Mouse (Mus musculus) neural tube, embryonic 10.5 days (tissue): ENCODE results near the gene Hoxb6.
A peak's percentile ranks its signal among the peaks of the same experiment; 100 is the strongest.

Experiments used
- DNase-seq: peaks from one replicate; pipeline ENCODE4 v3.0.0-alpha.2; 2017; ENCODE audit warnings: low spot score; ENCODE audit errors: extremely low spot score

Hoxb6 gene

DNA sequence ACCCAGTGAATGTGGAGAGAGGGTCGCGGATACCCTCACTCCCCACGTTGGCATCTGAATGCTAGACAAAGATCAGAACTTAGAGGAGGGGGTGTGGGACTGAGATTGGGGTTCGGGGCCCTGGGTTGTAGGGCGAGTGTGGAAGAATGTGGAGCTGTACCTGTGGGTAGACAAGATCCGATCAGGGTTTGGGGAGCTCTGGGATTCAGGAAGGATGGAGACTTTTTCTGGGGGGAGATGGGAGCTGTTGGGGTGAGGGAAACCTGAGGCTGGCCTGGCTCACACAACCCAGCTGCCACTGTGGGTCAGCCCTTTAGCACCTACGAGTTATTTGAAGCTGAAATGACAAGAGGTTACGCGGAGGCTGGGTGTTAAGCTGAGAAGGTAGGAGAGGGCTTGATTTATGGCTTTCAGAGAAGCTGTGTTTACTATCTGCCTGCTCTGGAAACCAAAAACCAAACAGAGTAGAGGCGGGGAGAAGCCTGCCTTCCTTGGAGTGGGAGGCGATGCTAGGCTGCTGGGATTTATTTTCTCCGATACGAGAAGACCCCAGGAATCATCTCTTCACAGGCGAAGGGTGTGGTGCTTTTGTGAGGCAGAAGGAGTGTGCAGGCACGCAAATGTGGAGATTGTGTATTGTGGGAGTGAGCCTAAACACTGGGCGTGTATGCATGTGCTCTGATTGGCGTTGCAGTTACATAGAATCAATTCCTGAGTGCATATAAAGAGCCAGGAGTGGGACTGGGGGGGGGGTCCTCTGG lies 41.1 kb downstream of the Hoxb6 start:
- no peak for DNase-seq

DNA sequence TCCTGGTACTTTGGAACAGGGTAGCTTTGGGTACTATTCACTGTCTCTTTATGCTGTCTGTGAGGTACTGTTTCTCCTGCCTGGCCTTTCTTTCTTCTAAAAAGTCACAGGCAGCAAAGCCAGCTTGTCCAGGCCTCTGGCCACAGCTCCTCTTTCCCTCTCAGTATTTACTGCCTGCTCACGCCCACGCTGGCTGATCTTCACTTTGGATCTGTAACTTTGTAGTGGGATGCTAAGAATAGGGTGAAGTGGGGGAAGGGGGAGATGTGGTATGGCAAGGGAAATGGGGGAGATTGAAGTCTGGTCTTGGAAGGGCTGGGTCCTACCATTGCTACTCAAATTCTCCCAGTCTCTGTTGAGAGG lies 41.7 kb downstream of the Hoxb6 start:
- no peak for DNase-seq

DNA sequence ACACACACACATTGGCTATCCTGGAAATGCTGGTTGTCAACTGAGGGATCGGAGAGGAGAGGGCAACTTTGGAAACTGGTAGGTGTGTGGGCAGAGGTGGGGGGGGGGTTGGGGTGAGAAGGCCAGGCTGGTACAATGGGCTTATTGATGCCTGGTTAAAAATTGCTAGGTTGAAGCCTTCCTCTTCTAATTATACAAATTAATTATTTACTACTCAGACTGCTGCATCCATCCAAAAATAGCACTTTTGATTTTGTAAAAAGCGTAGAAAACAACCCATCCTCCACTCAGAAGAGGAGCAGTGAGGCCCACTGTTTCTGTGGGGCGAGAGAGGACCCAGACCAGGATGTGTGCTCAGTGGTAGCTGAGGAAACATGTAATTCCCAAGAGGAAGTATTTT lies 42.7 kb downstream of the Hoxb6 start:
- no peak for DNase-seq

DNA sequence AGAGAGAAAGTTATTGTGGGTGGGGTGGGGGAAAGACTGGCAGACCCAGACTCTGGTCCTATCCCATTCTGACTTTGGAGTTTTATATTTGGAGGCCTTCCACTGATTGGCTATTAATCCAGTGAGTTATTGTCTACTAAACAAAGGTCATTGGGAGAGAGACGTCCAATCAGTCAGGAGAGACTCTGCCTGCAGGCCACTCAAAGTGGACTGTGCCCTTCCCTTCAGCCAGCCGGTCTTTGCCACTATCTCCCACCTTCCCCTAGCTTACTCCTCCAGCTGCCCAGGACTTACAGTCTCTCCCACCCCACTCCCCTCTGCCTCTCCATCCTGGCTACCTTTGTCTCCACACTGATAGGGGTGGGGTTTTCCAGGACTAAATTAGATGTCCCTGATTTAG lies 44.3 kb downstream of the Hoxb6 start:
- DNase-seq: peak; percentile 47

DNA sequence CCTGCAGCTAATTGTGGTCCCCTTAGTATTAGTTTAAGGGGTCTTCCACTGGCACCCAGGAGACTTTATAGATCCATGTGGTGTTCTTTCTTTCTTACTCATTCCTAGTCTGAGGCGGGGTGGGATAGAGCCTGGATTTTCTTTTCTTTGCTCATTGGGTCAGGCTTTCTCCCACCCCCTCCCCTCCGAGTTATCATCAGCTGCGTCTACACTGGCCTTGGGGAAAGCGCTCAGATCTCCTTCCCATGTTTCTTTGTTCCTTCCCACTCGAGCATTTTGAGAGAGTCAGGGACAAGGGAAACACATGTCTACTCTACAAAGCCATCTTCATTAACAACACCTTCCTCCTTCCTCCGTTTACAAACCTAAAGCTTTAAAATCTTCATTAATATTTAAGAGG lies 44.8 kb downstream of the Hoxb6 start:
- DNase-seq: no peak

DNA sequence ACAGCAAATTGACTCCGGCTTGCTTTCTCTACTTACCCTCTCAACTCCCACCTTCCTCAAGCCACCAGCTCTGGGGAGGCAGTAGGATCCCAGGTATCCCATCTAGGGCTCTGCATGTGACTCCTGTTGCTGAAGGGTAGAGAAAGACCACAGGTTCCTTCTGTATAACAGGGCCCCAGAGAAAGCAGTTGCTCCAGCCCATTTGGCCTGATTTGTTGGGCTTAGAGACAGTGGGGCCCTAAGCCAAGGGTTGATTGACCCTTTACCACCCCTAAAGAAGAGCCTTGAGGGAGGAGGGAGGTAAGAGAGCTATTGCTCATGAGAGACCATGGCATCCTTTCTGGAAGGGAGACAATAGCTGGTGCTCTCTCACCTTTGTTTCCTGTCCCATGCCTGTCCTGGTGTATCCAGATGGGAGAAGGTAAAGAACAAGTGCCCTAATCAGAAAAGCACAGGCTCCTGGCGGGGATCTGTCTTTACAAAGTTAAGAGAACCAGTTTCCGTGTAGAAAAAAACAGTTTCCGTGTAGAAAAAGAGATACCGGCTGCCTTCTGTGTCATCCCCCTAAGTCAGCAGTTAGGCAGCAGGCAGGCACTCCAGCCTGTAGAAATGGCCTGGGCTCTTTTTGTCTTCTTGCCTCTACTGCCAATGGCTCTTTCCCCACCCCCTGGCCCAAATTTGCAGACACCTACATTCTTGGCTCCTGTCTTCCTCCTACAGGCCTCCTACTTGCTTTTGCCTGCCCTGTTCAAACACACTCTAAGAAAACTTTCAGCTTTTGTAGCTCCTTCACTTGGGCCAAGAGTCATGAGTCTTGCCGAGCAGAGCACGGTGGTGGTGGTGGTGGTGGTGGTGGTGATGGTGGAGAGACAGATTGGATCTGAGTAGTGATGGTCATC lies 46.9 kb downstream of the Hoxb6 start:
- DNase-seq: peak; percentile 61

DNA sequence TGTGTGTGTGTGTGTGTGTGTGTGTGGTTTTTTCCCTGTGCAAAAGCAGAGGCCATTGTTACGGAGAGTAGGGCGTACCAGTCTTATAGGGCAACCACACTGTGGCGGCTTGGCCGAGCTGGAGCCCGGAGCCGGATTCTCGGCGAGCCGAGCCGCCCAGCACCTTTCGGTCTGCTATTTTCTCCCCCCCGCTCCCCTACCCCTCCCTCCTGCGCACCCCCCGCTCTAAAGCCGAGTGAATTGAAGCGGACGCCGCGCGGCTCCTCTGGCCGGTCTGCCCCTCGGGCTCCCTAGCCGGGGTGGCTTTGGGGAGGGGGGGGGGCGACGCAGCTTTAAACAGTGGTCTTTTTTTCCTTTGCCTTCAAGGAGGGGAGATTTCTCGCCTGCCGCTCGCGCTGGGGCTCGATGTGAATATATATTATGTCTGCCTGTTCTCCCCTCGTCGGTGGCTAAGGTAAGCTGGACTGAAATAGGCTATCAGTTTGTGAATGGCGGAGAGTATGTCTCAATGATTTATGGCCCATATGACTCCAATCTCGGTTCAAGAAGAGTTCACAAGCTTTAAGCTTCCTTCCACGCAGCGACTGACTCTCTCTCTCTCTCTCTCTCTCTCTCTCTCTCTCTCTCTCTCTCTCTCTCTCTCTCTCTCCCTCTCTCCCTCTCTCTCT lies 48.6 kb downstream of the Hoxb6 start:
- peak; percentile 85 for DNase-seq

DNA sequence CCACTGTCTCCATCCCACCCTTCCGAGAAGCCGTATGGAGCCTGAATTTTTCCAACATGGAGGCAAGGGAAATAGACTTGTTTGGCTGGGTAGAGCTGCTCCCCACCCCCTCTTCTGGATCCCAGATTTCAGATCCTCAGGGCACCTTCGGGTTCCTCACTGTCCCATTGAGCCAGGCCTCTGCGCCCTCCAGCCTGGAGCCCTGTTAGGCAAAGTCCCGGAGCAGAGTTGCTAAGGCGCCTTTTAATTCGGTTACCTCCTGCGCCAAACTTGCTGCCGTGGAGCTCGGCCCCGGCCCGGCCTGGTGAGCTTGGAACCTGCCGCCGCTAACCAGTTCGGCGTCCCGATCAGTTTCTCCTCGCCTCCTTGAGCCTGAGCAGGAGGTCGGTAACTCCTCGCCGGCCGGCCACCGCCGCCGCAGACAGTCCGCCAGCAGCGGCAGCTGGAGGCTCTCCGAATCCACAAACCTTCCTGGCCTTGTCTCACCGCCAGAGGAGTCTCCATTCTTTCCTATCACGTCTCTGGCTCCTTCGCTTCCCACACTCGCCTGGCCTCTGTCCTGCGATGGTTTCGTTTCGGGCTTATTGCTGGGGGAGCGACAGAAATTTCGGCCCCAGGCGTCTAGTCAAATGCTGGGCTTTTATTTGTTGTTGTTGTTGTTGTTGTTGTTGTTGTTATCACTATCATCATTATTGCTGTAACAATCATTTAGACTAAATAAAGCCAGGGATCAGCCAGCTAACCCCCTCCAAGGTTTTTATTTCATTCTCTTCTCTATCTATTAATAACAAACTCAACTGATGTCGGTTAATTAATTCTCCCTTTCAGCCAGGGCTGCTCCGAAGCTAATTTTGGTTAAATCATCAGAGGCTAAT lies 49.7 kb downstream of the Hoxb6 start:
- DNase-seq: peak; percentile 77

DNA sequence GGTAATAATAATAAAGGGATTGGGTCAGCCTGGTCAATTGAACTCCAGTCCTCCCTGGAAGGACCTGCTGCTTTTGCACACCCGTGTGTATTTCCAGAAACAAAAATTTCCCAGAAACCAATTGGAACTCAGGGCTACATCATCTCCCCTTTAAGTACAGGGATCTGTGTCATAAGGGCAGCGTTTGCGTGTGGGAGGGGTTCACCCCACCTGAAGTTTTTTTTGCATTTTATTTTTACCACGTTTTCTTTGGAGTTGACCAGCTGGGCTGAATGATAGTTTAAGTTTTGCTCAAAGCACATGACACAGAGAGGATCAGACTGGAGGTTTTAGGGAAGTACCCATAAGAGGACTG lies 50.3 kb downstream of the Hoxb6 start:
- peak; percentile 37 for DNase-seq

DNA sequence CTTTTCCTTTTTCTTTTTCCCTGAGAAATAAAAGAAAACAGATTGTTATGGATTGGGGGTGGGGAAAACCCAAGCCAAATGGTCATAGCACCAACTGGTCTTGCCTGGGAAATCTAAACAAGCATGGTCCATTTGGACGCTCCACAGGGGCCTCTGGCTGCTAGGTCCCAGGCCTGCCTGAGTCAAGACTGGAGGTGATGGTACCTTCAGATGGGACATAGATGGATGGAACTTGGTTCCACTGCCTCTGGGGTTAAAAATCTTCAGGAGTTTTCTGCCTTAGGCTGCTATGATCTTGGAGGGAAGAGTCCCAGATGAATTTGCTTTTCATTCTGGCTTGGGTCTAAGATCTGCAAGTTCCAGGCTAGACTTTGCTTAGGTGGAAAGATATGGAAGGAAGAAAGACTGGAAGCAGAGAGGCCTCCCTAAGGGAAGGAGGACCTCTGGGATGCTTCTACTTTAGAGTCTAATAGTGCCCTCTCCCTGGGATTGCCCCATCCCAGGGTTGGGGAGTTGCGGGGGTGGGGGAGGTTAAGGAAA lies 51.0 kb downstream of the Hoxb6 start:
- DNase-seq: peak; percentile 53

DNA sequence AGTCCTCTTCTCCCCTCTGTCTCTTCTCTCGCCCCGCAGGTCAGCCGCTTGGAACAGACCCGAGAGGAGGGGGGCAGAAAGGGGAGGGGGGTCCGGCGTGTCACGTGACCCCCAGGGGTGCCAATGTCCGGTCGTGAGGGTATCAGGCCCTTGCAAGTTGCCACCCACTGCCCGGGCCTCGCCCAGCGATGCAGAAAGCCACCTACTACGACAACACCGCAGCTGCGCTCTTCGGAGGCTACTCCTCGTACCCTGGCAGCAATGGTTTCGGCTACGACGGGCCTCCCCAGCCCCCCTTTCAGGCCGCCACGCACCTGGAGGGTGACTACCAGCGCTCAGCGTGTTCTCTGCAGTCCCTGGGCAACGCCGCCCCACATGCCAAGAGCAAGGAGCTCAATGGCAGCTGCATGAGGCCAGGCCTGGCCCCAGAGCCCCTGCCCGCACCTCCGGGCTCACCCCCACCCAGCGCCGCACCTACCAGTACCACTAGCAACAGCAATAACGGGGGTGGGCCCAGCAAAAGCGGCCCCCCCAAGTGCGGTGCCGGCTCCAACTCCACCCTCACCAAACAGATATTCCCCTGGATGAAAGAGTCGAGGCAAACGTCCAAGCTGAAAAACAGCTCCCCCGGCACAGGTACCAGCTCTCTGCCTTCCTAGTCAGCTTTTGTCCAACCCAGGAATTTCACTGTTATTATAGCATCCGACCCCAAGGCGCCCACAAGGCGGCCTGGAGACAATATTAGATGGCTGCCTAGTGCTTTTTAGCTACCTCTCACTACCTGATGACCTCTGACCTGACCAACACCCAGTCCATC lies 52.0 kb downstream of the Hoxb6 start:
- DNase-seq: peak; percentile 79

DNA sequence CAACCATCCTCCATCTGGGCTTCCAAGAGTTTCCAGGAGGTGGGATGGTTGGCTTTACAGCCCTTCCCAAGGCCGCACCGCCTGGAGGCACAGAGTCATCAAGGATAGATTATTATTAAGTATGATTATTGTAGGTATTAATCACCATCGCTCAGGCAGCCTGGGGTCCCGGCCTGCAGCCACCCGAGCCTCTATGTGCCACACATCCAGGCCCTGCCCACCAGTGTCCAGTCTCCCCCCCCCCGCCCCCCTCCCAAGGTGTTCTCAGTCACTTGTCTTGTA lies 52.5 kb downstream of the Hoxb6 start:
- peak; percentile 75 for DNase-seq

DNA sequence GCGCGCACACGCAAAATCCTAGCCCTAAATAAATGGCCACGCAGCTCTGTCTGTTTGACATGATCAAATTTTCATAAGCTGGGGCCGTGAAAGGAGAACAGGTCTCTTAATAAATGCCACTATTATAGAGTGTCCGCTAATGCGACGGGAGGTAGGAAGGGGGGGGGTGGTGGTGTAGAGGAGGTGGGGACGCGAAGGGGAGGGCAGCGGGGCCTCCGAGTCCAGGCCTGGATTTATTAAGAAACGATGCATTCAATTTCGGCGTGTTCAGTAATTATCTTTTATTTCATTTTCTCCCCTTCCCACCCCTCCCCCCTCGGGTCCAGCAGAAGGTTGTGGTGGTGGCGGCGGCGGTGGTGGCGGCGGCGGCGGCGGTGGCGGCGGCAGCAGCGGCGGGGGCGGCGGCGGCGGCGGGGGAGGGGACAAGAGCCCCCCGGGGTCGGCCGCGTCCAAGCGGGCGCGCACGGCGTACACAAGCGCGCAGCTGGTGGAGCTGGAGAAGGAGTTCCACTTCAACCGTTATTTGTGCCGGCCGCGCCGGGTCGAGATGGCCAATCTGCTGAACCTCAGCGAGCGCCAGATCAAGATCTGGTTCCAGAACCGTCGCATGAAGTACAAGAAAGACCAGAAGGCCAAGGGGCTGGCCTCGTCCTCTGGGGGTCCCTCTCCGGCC lies 53.1 kb downstream of the Hoxb6 start:
- DNase-seq: no peak

DNA sequence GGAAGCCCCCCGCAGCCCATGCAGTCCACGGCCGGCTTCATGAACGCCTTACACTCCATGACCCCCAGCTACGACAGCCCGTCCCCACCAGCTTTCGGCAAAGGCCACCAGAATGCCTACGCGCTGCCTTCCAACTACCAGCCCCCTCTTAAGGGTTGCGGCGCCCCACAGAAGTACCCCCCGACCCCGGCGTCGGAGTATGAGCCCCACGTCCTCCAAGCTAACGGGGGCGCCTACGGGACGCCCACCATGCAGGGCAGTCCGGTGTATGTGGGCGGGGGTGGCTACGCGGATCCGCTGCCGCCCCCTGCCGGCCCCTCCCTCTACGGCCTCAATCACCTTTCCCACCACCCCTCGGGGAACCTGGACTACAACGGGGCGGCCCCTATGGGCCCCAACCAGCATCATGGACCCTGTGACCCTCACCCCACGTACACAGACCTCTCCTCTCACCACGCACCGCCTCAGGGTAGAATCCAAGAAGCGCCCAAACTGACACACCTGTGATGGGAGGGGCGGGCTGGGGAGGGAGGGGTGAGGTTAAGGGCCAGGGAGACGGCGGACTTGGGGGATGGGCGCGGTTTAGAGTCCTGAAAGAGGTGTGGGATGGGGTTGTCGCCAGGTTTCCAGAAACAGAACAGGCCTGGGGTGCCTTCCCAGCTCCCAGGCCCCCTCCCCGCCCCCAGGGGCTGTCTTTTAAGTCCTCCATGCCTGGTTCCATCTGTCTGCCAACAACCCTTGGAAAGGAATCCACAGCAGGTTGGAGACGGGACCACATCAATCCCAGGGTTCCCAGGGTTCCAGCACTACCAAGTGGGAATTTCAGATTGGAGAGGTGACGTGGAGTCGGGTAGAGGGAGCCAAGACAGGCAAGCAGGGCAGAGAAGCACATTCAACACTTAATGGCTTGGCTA lies 53.9 kb downstream of the Hoxb6 start:
- peak; percentile 74 for DNase-seq

DNA sequence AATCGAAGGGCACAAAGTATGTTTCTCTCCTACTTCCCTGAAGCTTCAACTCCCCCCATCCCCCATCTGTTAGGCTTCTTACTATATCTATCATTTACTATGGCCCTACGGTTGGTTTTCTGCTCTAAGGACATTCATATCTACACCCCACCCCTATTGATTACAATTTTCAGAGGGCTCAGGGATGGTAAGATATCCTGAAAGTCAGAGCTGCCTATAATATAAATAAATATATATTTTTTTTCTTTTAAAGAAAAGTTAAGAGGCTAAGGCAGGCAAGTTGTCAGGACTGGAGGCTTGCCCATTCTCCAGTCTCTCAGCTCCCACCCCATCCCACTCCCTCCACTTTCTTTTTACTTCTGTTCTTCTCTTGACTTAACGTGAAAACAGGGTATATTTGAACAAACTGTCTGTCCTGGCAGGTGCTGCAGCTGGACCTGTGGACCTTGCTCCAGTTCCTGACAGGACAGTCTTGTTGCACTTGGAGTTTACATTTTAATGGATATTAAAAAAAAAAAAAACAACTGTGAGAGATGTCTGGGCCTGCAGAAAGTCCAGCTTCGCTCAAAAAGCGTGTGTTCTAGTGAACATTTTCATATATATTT lies 54.7 kb downstream of the Hoxb6 start:
- peak; percentile 33 for DNase-seq

DNA sequence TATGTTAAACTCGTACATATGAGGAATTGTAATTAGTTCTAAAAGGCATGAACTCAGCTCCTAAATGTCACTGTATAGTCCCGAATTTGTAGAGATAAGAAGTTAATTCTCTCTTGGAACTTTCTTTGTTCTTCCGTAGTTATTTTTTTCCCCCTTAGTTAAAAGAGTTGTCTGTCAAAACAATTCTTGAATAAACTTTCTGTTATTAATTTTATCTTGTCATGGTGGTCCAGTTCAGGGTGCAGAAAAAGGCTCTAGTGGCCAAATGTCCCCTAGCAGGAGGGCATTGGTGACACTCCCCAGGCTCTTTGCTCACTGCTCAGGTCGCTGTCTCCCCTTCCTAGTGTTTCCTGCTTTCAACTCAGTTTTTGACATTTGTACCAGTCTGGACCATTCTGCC lies 55.4 kb downstream of the Hoxb6 start:
- DNase-seq: no peak

DNA sequence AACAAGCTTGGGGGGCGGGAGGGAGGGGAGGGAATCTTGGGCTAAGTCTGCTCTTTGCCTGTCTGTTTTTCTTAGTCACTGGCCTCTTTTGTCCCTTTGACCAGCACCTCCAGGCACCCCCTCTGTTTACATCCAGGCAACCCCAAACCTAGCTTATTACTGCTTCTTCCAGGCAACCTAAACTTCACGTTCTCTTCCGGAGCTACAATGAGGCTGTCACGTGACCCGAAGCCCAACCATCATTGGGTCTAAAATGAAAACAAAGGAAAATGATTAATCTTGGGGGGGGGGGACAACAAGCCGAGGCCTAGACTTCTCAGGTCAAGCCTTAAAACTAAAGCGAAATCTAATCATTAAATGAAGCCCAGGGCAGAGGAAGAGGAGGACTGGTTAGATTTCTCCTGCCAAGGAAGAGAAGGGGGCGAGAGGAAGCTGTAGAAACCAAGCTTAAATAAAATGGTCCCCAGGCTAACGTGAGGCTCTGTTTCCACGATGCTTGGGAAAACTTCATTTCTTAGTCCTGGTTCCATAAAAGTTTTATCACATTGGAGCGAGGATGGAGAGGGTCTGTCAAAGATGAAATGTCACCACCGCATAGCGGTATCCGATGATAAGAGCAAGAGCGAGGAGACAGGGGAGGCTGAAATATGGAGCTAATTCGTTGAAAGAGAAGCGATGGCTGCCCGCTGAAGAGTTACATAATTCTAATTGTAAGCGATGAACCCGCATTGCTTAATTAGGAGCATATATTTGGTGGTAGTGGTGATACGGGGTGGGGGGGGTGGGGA lies 56.1 kb downstream of the Hoxb6 start:
- peak; percentile 75 for DNase-seq

DNA sequence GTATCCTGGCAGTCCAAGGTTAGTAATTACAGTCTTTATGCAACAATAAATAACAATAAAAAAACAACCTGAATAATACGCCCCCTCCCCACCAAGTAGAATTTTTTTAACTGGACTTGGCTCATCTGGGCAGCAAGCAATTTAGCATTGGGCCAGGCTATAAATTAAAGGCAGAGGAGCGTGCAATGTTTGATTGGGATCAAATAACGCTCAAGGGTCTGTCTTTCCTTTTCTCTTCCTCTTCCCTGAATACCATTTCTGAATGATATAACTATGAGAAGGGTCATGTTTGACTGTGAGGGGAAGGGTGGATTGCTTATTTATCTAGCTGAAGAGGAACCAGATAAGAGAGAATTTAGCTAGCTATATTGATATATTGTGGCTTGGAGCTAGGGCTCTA lies 56.7 kb downstream of the Hoxb6 start:
- DNase-seq: no peak
